Mouse (Mus musculus) liver, embryonic 14.5 days (tissue): ENCODE measurements around the gene Gm49673.
"Not testable (repeated sequence)": the region's sequence is repeated elsewhere in the genome, so short reads cannot be mapped to it uniquely, and the experiment has no call there.

Experiments used
- CTCF ChIP-seq: IDR thresholded peaks from 2 replicates; pipeline ENCODE4 v1.5.1; 2016; ENCODE audit warnings: antibody characterized with exemption, low read depth, control low read depth
- EP300 ChIP-seq: IDR thresholded peaks from 2 replicates; pipeline ENCODE4 v1.6.1; 2016; ENCODE audit warnings: antibody characterized with exemption, low read depth

- TF ChIP-seq CTCF, EP300: not testable (repeated sequence)
Observed at GRCm38 (mm10) chr17:8130849-8131248, 16.7 kb downstream of the Gm49673 start.
